Mouse (Mus musculus) hindbrain, embryonic 16.5 days (tissue): ENCODE results near the gene Fzd10. TPM values are rescaled to one million over a fixed set of nuclear protein-coding genes. Genes with fewer than 3 reads are reported as not detected.
A peak's percentile ranks its signal among the peaks of the same experiment; 100 is the strongest.

Source experiments
- ATAC-seq: fragments of 200-750 bp; cut with Nextera tagmentation; 2 replicates; pipeline ENCODE4 v1.8.0; 2017; ENCODE audit warnings: moderate TSS enrichment, moderate library complexity
- H3K27ac ChIP-seq: fragments of 300-500 bp; sonication (generic); 2 replicates; pipeline ENCODE4 v1.5.1; 2014; ENCODE audit warnings: low read depth, mild to moderate bottlenecking, control low read depth, low read length, moderate library complexity
- H3K27me3 ChIP-seq: fragments of 300-500 bp; sonication (generic); replicated peaks from 2 replicates; pipeline ENCODE4 v1.6.1; 2014; ENCODE audit warnings: low read length; ENCODE audit not compliant: control insufficient read depth, insufficient read depth
- H3K36me3 ChIP-seq: fragments of 300-500 bp; sonication (generic); 2 replicates; pipeline ENCODE4 v1.6.1; 2014; ENCODE audit warnings: mild to moderate bottlenecking, low read length, moderate library complexity, mixed read lengths; ENCODE audit not compliant: control insufficient read depth, insufficient read depth
- H3K4me1 ChIP-seq: fragments of 300-500 bp; sonication (generic); 2 replicates; pipeline ENCODE4 v1.6.1; 2014; ENCODE audit warnings: low read depth, low read length; ENCODE audit not compliant: control insufficient read depth, insufficient read depth
- H3K4me2 ChIP-seq: fragments of 300-500 bp; sonication (generic); 2 replicates; pipeline ENCODE4 v1.6.1; 2014; ENCODE audit warnings: mild to moderate bottlenecking, low read length, control low read depth, moderate library complexity
- H3K4me3 ChIP-seq: fragments of 300-500 bp; sonication (generic); 2 replicates; pipeline ENCODE4 v1.5.1; 2014; ENCODE audit warnings: mild to moderate bottlenecking, low read length, control low read depth, moderate library complexity
- H3K9ac ChIP-seq: fragments of 300-500 bp; sonication (generic); 2 replicates; pipeline ENCODE4 v1.6.1; 2014; ENCODE audit warnings: low read depth, mild to moderate bottlenecking, control low read depth, low read length, moderate library complexity
- H3K9me3 ChIP-seq: fragments of 300-500 bp; sonication (generic); 2 replicates; pipeline ENCODE4 v1.6.1; 2014; ENCODE audit warnings: mild to moderate bottlenecking, low read length, moderate library complexity; ENCODE audit not compliant: control insufficient read depth
- WGBS: fragments of 180-500 bp; shearing (Covaris S2); extraction: QIAGEN DNeasy Blood & Tissue Kit; methylation state at CpG from one replicate; pipeline ENCODE4 v1.1.7; 2014; 5-methylcytosine and 5-hydroxymethylcytosine counted together
- polyA plus RNA-seq: library from polyadenylated mRNA; unstranded; fragments of >200 nt; fragmentation: Nextera tagmentation; extraction: Ambion mirVana; gene quantifications from 2 replicates; pipeline ENCODE4 v1.2.1, GENCODE M21; 2015

The Fzd10 gene
- polyA plus RNA-seq, 1 experiment from 2014 or later, result 2.9 TPM

DNA sequence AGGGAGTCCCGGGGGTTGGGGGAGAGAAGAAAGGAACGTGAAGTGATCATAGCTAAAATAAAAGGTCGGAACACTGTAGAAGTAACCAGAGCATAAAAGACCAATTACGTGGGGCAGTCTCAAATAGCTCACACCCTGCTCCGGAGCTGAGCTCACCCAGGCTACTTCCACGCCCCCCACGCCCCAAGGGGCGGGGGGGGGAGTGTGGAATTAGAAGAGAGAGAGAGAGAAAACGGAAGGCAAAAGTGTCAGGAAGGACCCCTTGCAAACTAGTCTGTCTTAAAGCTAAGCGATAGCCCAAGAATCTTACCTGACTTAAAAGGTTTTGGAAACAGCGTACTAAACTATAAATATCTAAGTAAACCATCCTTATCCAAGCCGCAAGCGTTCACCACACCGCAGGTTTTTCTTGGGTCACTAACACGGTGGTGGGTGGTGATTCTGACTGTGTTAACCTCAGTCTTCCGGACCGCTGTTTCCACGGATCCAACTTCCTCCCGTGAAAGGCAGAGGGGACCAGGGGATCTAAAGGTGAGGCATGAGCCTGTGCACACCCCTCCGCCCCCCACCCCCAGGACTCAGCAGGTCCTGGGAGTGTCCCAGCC lies 1.8 kb upstream of the Fzd10 start:
- H3K4me3 ChIP-seq, result peak overlapping the region; percentile 59
- peak overlapping the region; percentile 93 for H3K4me2 ChIP-seq
- under 1% methylated on average over 20 of the region's 20 CpGs for WGBS
- H3K9me3 ChIP-seq, result no peaks in the 10 kb centered on the region
- peak overlapping the region; percentile 79 for H3K27ac ChIP-seq
- H3K4me1 ChIP-seq, result peaks cover 34% of the 10 kb centered on the region
- peak; percentile 1; the same call in 1 of the 2 replicates for ATAC-seq
- H3K36me3 ChIP-seq, result no peaks in the 10 kb centered on the region
- peaks cover 4% of the 10 kb centered on the region; the same call in 1 of the 2 replicates for H3K27me3 ChIP-seq
- H3K9ac ChIP-seq, result 0 out of 2 replicates have a peak overlapping the region, but pooled peaks have one; percentile 60

DNA sequence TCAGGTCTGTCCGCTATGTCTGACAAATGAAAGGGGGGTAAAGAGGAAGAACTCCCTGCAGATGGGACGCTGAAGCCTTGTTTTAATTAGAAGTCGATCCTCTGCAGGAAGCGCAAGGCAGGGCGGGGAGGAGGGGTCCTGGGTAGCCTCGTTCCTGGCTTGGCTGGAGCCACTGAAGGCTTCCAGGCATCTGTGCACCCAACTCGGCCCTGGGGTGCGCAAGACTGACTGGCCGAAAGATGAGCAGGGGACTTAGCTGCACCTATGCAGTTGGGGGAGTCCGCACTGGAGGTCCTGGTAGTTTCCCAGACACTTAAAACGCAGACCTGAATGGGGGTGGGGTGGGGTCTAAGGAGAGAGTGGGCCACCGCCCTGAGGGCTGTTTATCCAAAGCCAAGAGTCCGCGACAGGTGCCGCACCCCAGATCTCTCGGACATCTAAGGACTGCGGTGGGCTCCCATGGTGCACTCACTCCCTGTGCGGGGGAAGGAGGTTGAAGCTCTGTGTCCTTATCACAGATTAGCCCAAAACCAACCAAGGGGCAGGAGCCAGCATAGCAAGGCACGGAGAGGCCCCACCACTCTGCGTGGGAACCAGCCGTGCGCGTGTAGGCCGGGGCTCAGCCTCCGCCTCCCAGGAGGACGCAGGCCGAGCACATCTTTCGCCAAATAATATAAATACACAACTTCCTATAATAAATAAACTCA lies 1.1 kb upstream of the Fzd10 start:
- no peaks in the 10 kb centered on the region for H3K9me3 ChIP-seq
- ATAC-seq, result peak; percentile 10; the same call in 1 of the 2 replicates
- H3K27ac ChIP-seq, result peak overlapping the region; percentile 79
- peak overlapping the region; percentile 93 for H3K4me2 ChIP-seq
- H3K9ac ChIP-seq, result peak overlapping the region; percentile 60
- H3K27me3 ChIP-seq, result peaks cover 4% of the 10 kb centered on the region; the same call in 1 of the 2 replicates
- peak overlapping the region; percentile 59 for H3K4me3 ChIP-seq
- no peaks in the 10 kb centered on the region for H3K36me3 ChIP-seq
- WGBS, result under 1% methylated on average over 28 of the region's 28 CpGs
- peaks cover 34% of the 10 kb centered on the region for H3K4me1 ChIP-seq

DNA sequence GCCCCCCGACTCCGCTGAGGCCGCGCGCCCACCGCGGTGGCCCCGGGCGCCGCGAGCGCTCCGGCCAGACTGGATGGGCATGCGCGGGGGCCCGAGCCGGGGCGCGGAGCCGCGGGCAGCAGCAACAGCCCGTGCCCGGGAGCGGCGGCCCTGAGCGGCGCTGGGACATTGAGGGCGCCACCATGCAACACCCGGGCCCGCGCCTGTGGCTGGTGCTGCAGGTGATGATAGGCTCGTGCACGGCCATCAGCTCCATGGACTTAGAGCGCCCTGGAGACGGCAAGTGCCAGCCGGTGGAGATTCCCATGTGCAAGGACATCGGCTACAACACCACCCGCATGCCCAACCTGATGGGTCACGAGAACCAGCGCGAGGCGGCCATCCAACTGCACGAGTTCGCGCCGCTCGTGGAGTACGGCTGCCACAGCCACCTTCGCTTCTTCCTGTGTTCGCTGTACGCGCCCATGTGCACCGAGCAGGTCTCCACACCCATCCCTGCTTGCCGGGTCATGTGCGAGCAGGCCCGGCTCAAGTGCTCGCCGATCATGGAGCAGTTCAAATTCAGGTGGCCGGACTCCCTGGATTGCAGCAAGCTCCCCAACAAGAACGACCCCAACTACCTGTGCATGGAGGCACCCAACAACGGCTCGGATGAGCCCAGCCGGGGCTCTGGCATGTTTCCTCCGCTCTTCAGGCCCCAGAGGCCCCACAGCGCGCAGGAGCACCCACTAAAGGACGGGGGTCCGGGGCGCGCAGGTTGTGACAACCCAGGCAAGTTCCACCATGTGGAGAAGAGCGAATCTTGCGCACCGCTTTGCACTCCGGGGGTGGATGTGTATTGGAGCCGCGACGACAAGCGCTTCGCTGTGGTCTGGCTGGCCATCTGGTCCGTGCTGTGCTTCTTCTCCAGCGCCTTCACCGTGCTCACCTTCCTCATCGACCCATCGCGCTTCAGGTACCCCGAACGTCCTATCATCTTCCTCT lies 684 bp downstream of the Fzd10 start:
- Histone ChIP-seq H3K27ac (peak overlapping the region; percentile 65), H3K4me1 (peaks cover 35% of the 10 kb centered on the region), H3K27me3 (peaks cover 4% of the 10 kb centered on the region; the same call in 1 of the 2 replicates), H3K36me3 (no peaks in the 10 kb centered on the region), H3K9me3 (no peaks in the 10 kb centered on the region), H3K4me3 (peak overlapping the region; percentile 59), H3K9ac (peak overlapping the region; percentile 60), H3K4me2 (peak overlapping the region; percentile 93)
- under 1% methylated on average over 83 of the region's 87 CpGs for WGBS
- peak; percentile 48 for ATAC-seq

DNA sequence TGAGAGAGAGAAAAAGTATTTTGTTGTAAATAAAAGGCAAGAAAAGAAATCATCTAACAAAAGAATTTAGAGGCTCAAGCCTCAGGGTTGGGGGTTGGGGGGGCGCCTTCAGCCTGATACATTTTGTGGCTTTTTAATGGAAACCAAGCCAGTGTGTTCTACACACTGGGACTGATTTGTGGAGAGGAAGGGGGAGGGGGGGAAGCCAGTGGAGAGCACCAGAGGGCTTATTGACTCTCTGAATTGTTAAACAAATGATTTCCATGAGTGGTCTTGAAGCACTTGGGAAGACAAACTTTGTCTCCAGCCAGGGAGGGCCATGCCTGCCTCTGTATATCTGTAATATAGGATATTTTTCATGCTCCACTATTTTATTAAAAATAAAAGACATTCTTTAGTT lies 3.0 kb downstream of the Fzd10 start:
- 39% methylated on average over 1 of the region's 1 CpGs for WGBS
- H3K4me3 ChIP-seq, result no peak overlapping the region
- H3K9me3 ChIP-seq, result no peaks in the 10 kb centered on the region
- no peaks in the 10 kb centered on the region for H3K36me3 ChIP-seq
- no peak overlapping the region; the same call in 1 of the 2 replicates for H3K9ac ChIP-seq
- H3K4me1 ChIP-seq, result peaks cover 36% of the 10 kb centered on the region
- ATAC-seq, result no peak
- H3K27ac ChIP-seq, result no peak overlapping the region
- H3K27me3 ChIP-seq, result peaks cover 4% of the 10 kb centered on the region; the same call in 1 of the 2 replicates
- peak overlapping the region; percentile 36 for H3K4me2 ChIP-seq

DNA sequence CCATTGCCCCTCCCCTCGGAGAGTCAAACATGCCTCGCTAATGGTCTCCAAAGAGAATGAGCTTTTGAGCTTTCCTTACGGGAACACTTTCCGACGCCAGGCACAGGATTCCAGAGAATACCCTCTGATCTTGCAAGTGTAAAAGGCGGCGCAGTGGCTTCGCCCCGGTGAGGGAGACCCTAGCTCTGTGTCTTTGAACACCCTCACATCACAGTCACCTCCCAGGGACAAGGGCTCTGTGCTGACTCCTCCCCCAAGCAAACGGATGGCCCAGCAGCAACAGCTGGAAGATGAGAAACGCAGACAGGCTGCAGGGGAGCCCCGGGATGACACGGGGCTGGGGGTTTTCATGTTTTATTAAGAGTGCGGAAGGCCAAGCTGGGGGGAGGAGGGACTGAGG lies 6.0 kb downstream of the Fzd10 start:
- 8% methylated on average over 14 of the region's 14 CpGs for WGBS
- Histone ChIP-seq H3K9ac (no peak overlapping the region), H3K9me3 (no peaks in the 10 kb centered on the region), H3K36me3 (no peaks in the 10 kb centered on the region), H3K4me2 (peak overlapping the region; percentile 33), H3K27ac (no peak overlapping the region), H3K27me3 (peaks cover 2% of the 10 kb centered on the region; the same call in 1 of the 2 replicates), H3K4me1 (peaks cover 13% of the 10 kb centered on the region), H3K4me3 (no peak overlapping the region)
- ATAC-seq, result no peak

DNA sequence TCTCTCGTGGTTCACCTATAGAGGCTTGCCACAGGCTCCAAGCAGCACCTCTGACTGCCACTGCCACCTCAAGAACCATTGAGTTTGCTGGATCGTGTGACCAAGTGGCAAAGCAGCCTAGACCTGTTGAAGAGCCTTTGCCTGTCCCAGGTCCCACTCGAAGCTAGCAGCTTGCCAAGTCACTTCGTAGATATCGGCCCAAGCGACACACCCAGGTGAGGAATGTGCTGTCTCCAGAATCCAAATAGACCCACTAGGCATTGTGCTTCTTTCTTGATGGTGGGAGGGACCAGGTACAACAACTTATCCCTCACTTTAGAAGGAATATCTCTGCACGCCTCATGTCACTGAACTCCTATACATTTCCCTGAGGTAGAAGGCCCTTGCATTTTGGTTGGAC lies 8.4 kb downstream of the Fzd10 start:
- peaks cover 6% of the 10 kb centered on the region for H3K4me1 ChIP-seq
- ATAC-seq, result no peak
- no peak overlapping the region for H3K9ac ChIP-seq
- H3K4me2 ChIP-seq, result no peak overlapping the region
- 90% methylated on average over 7 of the region's 7 CpGs for WGBS
- H3K27ac ChIP-seq, result no peak overlapping the region
- no peaks in the 10 kb centered on the region for H3K9me3 ChIP-seq
- no peaks in the 10 kb centered on the region for H3K36me3 ChIP-seq
- no peak overlapping the region for H3K4me3 ChIP-seq
- no peaks in the 10 kb centered on the region for H3K27me3 ChIP-seq

DNA sequence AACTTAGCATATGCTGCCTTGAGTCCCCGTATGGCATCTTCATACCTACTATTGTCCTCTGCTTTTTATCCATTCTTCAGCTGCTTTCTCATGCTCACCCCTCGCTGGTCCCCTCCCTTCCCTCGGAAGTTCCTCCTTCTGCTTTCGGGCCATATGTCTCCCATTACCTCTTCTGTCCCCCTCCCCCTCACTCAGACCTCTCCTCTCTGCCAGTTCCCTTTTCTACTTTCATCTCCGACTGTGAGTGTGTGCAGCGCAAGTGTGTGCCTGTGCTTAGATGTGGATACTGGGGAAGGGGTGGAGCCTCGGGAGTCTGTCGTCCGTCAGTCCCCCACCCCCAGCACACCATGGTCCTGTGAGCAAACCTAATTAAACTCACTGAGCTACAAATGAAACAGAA lies 17.0 kb downstream of the Fzd10 start:
- no peak for ATAC-seq
- H3K4me1 ChIP-seq, result peaks cover 11% of the 10 kb centered on the region
- 11% methylated on average over 9 of the region's 9 CpGs for WGBS
- H3K27me3 ChIP-seq, result peaks cover 2% of the 10 kb centered on the region; the same call in 1 of the 2 replicates
- H3K4me2 ChIP-seq, result peak overlapping the region; percentile 38
- H3K9ac ChIP-seq, result no peak overlapping the region
- no peaks in the 10 kb centered on the region for H3K9me3 ChIP-seq
- no peak overlapping the region for H3K4me3 ChIP-seq
- no peaks in the 10 kb centered on the region for H3K36me3 ChIP-seq
- no peak overlapping the region for H3K27ac ChIP-seq

DNA sequence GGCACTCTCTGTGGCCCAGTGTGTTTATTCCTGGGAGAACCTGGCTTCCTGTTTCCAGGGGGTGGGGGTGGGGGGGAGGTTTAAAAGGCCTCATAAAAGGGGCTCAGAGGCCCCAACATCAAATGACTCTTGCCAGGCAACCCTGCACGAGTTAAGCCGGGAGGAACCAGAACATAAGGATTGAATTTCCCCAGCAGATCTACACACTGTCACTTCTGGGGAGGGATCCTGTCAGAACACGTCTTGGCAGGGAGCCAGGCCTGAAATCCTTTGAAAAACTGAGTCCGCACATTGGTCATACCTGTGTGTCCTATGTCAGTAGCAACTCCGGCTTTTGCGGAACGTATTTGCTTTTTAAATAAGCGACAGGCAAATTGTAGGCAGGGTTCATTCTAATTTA lies 19.3 kb downstream of the Fzd10 start:
- Histone ChIP-seq H3K27ac (no peak overlapping the region), H3K4me1 (peaks cover 11% of the 10 kb centered on the region), H3K4me3 (no peak overlapping the region), H3K9me3 (no peaks in the 10 kb centered on the region), H3K9ac (no peak overlapping the region), H3K4me2 (no peak overlapping the region), H3K36me3 (no peaks in the 10 kb centered on the region), H3K27me3 (peaks cover 2% of the 10 kb centered on the region; the same call in 1 of the 2 replicates)
- no peak for ATAC-seq
- 25% methylated on average over 8 of the region's 8 CpGs for whole genome bisulfite sequencing
